Mouse (Mus musculus) limb, embryonic 10.5 days (tissue): ENCODE results near the gene Atox1. TPM values are rescaled to one million over a fixed set of nuclear protein-coding genes. Genes with fewer than 3 reads are reported as not detected.
"Not testable (repeated sequence)": the region's sequence is repeated elsewhere in the genome, so short reads cannot be mapped to it uniquely, and the experiment has no call there.

Experiments used
- DNase-seq: peaks from one replicate; pipeline ENCODE4 v3.0.0-alpha.2; 2017; ENCODE audit warnings: low spot score
- H3K27ac ChIP-seq: fragments of 300-500 bp; sonication (generic); 2 replicates; pipeline ENCODE4 v1.5.1; 2016; ENCODE audit warnings: mild to moderate bottlenecking
- H3K27me3 ChIP-seq: fragments of 300-500 bp; sonication (generic); 2 replicates; pipeline ENCODE4 v1.6.1; 2016; ENCODE audit warnings: low read depth, mild to moderate bottlenecking; ENCODE audit not compliant: poor library complexity, severe bottlenecking
- H3K36me3 ChIP-seq: fragments of 300-500 bp; sonication (generic); 2 replicates; pipeline ENCODE4 v1.6.1; 2016; ENCODE audit warnings: mild to moderate bottlenecking, moderate library complexity
- H3K4me1 ChIP-seq: fragments of 300-500 bp; sonication (generic); 2 replicates; pipeline ENCODE4 v1.6.1; 2016
- H3K4me3 ChIP-seq: fragments of 300-500 bp; sonication (generic); 2 replicates; pipeline ENCODE4 v1.5.1; 2016; ENCODE audit warnings: mild to moderate bottlenecking, moderate library complexity
- H3K9me3 ChIP-seq: fragments of 300-500 bp; sonication (generic); replicated peaks from 2 replicates; pipeline ENCODE4 v1.6.1; 2016; ENCODE audit warnings: mild to moderate bottlenecking
- WGBS: fragments of 180-500 bp; shearing (Covaris S2); methylation state at CpG from one replicate; pipeline ENCODE4 v1.1.7; 2016; 5-methylcytosine and 5-hydroxymethylcytosine counted together
- polyA plus RNA-seq: library from polyadenylated mRNA; unstranded; fragments of >200 nt; fragmentation: Nextera tagmentation; extraction: Ambion mirVana; gene quantifications from 2 replicates; pipeline ENCODE4 v1.2.1, GENCODE M21; 2016

The Atox1 gene
- polyA plus RNA-seq, 1 experiment from 2014 or later: 224 TPM

DNA sequence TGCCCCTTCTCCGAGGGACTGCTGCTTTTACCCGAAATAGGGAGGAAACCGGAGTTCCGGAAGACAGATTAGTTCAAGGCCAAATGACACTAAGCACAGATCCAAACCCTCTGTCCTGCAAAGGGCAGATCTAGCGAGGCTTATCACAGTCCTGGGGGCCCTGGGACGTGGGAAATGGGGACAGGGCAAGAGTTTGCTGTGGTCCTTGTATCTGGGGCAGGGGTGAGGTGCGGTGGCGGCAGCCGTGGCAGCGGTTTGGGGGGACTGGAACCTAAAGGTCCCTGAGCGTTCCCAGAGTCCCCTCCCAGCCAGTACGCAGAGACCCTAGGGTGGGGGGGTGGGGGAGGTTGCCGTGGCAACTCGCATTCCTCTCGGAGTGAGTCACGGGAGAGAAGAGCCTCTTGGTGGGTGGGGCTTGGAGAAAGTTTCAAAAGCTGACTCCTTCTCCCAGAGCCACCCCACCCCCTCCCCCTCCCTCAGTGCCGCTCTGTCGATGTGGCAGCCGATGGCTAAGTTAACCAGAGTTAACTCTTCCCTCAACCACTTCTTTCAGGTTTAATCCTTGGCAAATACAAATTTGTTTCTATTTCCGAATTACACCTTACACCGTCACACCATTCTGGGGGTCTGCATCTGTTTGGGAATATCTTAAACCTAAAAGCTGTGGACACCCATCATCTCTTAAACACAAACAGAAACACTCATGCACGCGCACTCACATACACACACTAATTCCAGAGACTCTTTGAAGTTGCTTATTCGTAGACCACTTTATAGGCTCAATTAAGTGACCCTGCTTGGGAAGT, 42.9 kb downstream of the Atox1 start:
- Histone ChIP-seq H3K27ac (peak overlapping the region; percentile 85), H3K4me1 (peaks cover 38% of the 10 kb centered on the region)
- 3% methylated on average over 24 of the region's 24 CpGs for WGBS

DNA sequence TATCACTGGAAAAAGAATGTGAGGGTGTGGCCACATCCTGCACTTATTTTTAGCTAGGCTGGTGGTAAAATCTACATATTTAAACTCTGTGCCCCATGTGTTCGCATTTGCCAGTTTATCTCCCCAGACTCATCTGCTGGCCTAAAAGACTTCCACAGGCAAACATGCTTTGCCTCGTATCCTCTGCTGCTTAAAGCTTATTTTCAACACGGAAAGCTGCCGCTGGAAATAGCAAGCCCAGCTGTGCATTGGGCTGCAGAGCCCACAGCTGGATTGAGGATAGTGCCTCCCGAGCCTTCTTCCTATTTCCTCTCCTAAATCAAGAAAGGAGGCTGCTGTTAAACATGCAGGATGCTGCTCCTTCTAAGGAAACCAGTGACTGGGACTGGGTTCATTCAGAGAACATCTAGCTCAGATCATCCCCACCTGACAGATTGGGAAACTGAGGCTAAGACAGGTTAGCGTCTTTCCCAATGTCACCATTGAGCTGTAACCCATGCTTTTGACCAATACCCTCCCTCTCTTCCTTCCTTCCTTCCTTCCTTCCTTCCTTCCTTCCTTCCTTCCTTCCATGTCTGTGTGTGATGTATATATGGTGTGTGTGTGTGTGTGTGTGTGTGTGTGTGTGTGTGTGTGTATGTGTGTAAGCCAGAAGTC, 44.3 kb downstream of the Atox1 start:
- Histone ChIP-seq H3K4me1 (peaks cover 38% of the 10 kb centered on the region), H3K27me3 (no peaks in the 10 kb centered on the region; the same call in 1 of the 2 replicates), H3K4me3 (no peak overlapping the region), H3K27ac (0 out of 2 replicates have a peak overlapping the region, but pooled peaks have one; percentile 85), H3K36me3 (0 out of 2 replicates have a peak, but pooled peaks cover 3% of the 10 kb centered on the region), H3K9me3 (no peaks in the 10 kb centered on the region)
- DNase-seq: no peak
- 81% methylated on average over 6 of the region's 6 CpGs for WGBS

More for the DNA sequence above, 42.9 kb downstream of the Atox1 start:
- H3K9me3 ChIP-seq: no peaks in the 10 kb centered on the region
- H3K4me3 ChIP-seq: peak overlapping the region; percentile 57
- peak; percentile 77 for DNase-seq
- no peaks in the 10 kb centered on the region; the same call in 1 of the 2 replicates for H3K27me3 ChIP-seq
- no peaks in the 10 kb centered on the region for H3K36me3 ChIP-seq

DNA sequence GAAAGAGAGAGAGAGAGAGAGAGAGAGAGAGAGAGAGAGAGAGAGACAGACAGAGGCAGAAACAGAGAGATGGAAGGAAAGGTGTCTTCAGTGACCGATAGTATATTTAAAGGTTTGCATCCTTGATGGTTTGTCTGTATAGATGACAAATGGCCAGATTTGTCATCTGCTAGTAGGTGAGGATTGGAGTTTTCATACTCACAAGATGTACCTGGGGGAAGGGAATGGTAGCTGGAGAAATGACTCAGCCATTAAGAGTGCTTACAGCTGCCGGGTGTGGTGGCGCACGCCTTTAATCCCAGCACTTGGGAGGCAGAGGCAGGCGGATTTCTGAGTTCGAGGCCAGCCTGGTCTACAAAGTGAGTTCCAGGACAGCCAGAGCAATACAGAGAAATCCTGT, 45.3 kb downstream of the Atox1 start:
- DNase-seq, H3K36me3 ChIP-seq, H3K27ac ChIP-seq, H3K27me3 ChIP-seq, H3K9me3 ChIP-seq, H3K4me3 ChIP-seq: not testable (repeated sequence)
- H3K4me1 ChIP-seq: peaks cover 38% of the 10 kb centered on the region
- 92% methylated on average over 6 of the region's 6 CpGs for WGBS

DNA sequence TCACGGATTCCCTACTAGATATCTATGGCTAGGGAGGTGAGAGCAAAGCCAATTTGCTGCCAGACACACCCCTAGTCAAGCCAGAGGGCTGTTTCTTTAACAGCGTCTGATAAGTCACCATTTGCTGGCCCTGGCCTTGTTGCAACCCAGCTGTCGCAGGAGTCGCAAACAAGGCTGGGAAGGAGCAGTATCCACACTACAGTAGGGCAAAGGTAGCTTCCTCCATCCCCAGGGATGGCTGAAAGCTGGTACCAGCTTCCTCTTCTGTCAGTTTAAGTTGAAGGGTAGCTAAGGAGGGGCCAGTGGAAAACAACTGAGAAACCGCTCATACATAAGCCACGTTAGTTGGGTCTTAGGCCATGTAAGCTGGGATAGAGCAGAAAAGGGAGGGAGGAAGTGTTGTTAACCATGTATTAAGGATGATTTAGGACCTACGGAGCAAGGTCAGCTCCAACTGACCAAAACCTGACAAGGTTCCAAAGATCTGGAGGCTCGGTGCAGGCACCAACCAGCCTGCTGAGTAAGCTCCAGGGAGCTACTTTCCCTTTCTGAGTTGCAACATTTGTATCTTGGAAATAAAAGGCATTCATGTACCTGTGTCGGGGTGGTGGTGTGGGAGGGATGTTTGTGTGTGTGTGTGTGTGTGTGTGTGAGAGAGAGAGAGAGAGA, 45.9 kb downstream of the Atox1 start:
- Histone ChIP-seq H3K36me3 (0 out of 2 replicates have a peak, but pooled peaks cover 3% of the 10 kb centered on the region), H3K9me3 (no peaks in the 10 kb centered on the region), H3K4me3 (no peak overlapping the region), H3K27ac (no peak overlapping the region), H3K27me3 (no peaks in the 10 kb centered on the region; the same call in 1 of the 2 replicates), H3K4me1 (peaks cover 35% of the 10 kb centered on the region)
- WGBS: 41% methylated on average over 9 of the region's 9 CpGs
- DNase-seq: no peak

DNA sequence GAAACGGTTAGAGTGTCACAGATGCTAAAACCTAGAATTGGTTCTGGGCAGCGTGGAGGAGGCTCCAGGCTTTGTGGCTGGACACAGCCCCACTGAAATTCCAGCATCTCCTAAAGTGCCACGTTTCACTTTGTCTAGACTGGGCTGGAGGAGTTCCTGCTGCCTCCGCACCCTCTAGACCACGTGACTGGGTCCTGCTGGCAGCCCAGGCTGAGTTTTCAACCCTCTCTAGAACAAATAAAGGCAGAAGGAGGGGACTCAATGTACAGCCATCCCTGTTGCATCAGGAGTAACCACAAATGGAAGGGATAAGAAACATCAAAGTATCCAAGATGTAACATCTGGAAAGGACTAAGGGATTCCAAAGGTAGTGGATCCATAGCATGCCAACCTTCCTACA, 46.7 kb downstream of the Atox1 start:
- Histone ChIP-seq H3K4me3 (no peak overlapping the region), H3K27me3 (no peaks in the 10 kb centered on the region; the same call in 1 of the 2 replicates), H3K36me3 (0 out of 2 replicates have a peak, but pooled peaks cover 3% of the 10 kb centered on the region), H3K27ac (no peak overlapping the region), H3K9me3 (no peaks in the 10 kb centered on the region), H3K4me1 (peaks cover 27% of the 10 kb centered on the region)
- DNase-seq: no peak
- 69% methylated on average over 5 of the region's 5 CpGs for WGBS

DNA sequence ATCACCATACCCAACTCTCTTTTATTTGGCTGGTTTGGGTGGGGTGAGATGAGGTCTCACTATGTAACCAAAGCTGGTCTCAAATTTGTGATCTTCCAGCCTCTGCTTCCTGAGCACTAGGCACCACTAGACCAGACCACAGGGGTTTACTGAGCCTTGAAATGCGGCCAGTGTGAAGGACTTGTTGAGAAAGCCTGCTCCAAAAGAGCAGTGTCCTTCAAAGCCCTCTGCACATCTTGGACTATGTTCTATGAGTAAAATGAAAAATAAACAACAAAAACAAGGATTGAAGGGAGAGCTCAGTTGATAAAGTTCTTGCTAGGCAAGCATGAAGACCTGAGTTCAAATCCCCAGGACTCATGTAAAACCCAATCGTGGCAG, 47.6 kb downstream of the Atox1 start:
- Histone ChIP-seq H3K4me3 (no peak overlapping the region), H3K9me3 (no peaks in the 10 kb centered on the region), H3K27ac (no peak overlapping the region), H3K27me3 (no peaks in the 10 kb centered on the region), H3K4me1 (peaks cover 18% of the 10 kb centered on the region), H3K36me3 (peaks cover 9% of the 10 kb centered on the region; the same call in 1 of the 2 replicates)
- 86% methylated on average over 2 of the region's 2 CpGs for WGBS
- DNase-seq: no peak

DNA sequence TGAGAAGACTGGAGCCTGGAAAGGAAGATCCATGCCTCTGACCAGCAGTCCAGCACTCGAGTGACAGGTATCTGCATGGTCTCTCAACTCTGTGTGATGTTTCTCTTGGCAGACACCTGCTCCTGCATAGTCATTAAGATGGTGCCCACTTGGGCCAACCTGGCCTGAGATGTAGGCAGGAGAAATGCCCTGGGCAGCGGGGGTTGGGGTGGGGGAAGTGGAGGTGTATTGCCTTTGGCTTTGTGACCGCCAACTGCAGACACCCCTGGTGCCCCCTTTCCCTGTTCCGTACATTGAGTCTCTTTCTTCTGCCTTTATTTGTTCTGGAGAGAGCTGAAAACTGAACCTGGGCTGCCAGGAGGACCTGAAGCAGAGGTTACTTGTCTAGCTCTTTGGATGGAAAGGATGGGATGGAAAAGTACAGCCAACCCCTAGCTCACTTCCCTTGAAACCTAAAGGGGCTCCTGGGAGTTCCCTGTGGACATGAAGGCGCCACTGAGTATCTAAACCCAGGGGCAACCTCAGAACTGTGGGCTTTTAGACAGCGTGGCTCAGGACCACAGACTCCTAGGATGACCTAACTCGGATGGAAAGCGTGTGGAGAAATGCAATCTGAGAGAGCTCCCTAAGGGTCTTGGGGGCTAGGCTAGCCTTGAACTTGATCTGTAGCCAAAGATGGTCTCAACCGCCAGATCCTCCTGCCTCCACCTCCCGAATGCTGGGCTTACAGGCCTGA, 48.2 kb downstream of the Atox1 start:
- WGBS: 90% methylated on average over 10 of the region's 10 CpGs
- Histone ChIP-seq H3K9me3 (no peaks in the 10 kb centered on the region), H3K4me3 (no peak overlapping the region), H3K27ac (no peak overlapping the region), H3K4me1 (peaks cover 12% of the 10 kb centered on the region), H3K36me3 (peaks cover 14% of the 10 kb centered on the region), H3K27me3 (no peaks in the 10 kb centered on the region)
- DNase-seq: no peak

DNA sequence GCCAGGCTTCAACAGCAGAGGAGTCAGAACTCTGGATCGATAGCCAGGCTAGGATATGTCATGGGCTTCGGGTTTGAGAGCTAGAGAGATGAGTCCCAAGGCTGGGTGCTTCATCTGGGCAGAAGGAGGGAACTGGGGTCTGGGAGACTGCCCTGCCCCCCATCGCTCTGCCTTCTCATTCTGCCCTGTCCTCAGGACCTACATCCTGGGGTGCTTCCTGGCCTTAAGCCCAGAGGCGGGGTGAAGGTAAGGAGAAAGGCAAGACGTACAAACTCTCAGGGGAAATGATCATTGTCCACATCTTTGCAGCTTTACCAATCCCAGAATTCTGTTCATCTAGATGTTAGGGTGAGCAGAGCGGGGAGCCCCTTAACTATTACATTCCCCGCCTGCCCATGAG, 49.0 kb downstream of the Atox1 start:
- DNase-seq: no peak
- Histone ChIP-seq H3K4me3 (no peak overlapping the region), H3K4me1 (0 out of 2 replicates have a peak, but pooled peaks cover 6% of the 10 kb centered on the region), H3K27ac (no peak overlapping the region), H3K36me3 (peaks cover 22% of the 10 kb centered on the region), H3K27me3 (no peaks in the 10 kb centered on the region), H3K9me3 (no peaks in the 10 kb centered on the region)
- 75% methylated on average over 7 of the region's 7 CpGs for WGBS

DNA sequence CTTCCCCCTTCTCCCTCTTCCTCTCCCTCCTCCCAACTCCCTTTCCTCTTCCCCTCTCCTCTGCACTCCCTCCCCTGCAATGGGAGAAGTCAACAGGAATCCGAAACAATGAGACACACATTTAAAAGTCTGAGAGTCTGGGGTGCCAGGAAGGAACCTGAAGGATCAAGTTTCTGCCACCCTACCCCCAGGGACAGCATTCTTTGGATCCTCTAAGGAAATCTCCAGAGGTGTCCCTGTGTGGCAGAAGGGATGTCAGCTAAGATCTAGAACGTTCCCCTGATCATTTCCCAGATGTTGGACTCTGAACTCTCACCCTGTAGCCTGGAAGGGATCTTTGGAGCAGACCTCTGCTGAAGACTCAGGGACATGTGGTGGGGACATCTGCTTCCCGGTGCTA, 50.5 kb downstream of the Atox1 start:
- Histone ChIP-seq H3K9me3 (no peaks in the 10 kb centered on the region), H3K4me3 (no peak overlapping the region), H3K4me1 (0 out of 2 replicates have a peak, but pooled peaks cover 6% of the 10 kb centered on the region), H3K36me3 (peaks cover 36% of the 10 kb centered on the region), H3K27ac (no peak overlapping the region), H3K27me3 (no peaks in the 10 kb centered on the region)
- DNase-seq: no peak
- WGBS: 66% methylated on average over 3 of the region's 3 CpGs

DNA sequence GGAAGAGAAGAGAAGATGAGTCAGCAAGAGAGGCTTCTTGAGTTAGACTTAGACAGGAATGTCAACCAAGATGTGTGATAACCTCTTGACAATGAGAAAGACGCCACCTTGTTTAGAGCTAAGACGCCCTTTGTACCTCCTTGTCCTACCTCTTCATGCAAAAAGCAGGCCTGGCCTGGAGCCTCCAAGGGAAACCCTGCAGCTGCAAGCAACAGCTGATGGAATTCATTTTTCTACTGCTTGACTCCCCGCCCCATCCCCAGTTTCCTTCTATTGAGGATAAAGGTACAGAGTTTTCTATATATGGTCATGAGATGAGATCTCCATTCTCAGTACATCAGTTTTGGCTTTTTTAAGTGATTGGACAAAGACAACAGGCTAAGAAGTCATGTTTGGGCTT, 51.0 kb downstream of the Atox1 start:
- WGBS: 93% methylated on average over 3 of the region's 3 CpGs
- DNase-seq: no peak
- H3K4me1 ChIP-seq: 0 out of 2 replicates have a peak, but pooled peaks cover 1% of the 10 kb centered on the region
- H3K27ac ChIP-seq: no peak overlapping the region
- H3K27me3 ChIP-seq: no peaks in the 10 kb centered on the region
- no peaks in the 10 kb centered on the region for H3K9me3 ChIP-seq
- peaks cover 41% of the 10 kb centered on the region for H3K36me3 ChIP-seq
- no peak overlapping the region for H3K4me3 ChIP-seq

DNA sequence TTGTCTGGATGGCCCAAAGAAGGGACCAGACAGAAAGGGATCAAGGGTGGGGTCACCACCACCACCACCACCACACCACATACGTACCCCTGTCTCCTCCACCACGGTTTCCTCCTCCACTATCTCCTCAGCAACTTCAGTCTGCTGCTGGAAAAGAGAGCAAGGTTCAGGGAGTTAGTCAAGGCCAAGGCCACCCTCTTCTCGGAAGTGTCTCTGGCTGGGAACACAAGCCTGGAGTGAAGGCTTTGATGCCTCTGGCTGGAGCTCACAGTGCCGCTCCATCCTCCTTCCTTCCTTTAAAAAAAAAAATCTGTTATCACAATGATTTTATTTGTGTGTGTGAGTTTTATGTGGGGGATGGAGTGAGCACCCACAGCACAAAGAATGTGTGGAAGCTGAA, 53.9 kb downstream of the Atox1 start:
- Histone ChIP-seq H3K4me3 (no peak overlapping the region), H3K9me3 (no peaks in the 10 kb centered on the region), H3K36me3 (peaks cover 44% of the 10 kb centered on the region), H3K27ac (no peak overlapping the region), H3K4me1 (no peaks in the 10 kb centered on the region), H3K27me3 (no peaks in the 10 kb centered on the region)
- DNase-seq: no peak
- WGBS: 94% methylated on average over 4 of the region's 4 CpGs
